Mouse (Mus musculus): Measurements from ENCODE around the gene Parp14.

- TF ChIP-seq TAL1 (IDR thresholded peaks at IDR 0.05; ENCODE audit: low read length) (no peak), GATA1 (IDR thresholded peaks at IDR 0.05; ENCODE audit: low read length) (no peak)
These were observed 58.2 kb downstream of the Parp14 start for GRCm38 (mm10) chr16:35813119-35813518.

All from erythroblast, embryonic 14.5 days (primary cell).